Mouse (Mus musculus): ENCODE results near the gene Ahnak2. TPM values are rescaled to one million over a fixed set of nuclear protein-coding genes. Genes with fewer than 3 reads are reported as not detected.

The Ahnak2 gene
- polyA plus RNA-seq, 1 experiment from 2014 or later, result 1.2 TPM

DNA sequence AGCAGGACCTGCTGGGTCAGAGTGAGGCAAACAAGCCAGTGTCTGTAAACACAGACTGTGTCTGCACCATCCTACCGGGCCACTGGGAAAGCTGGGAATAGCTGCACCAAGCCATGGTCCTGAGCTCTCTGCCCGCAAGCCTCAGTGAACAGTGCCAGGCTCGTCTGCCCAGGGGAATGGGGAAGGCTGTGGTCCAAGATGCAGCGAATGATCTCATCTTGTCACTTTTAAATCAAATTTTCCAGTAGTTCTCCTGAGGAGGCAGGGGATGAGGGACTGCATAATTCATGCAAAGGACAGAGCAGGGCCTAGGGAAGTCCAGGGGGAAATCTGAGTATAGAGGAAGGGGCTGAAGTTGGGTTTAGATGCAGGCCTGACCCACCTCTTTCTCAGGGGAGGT lies 5.3 kb upstream of the Ahnak2 start:
- WGBS, result 79% methylated on average over 4 of the region's 4 CpGs
- no peak overlapping the region for H3K4me2 ChIP-seq
- peaks cover 53% of the 10 kb centered on the region for H3K4me1 ChIP-seq
- H3K9me3 ChIP-seq, result no peaks in the 10 kb centered on the region
- no peak overlapping the region for H3K9ac ChIP-seq
- ATAC-seq (ENCODE audit: extremely low read depth, insufficient number of reproducible peaks, low FRiP score, low TSS enrichment), result no peak
- no peak overlapping the region for H3K4me3 ChIP-seq
- H3K27ac ChIP-seq (replicated peaks), result no peak overlapping the region
- H3K27me3 ChIP-seq (replicated peaks), result peaks cover 51% of the 10 kb centered on the region
- H3K36me3 ChIP-seq, result 0 out of 2 replicates have a peak, but pooled peaks cover 1% of the 10 kb centered on the region

DNA sequence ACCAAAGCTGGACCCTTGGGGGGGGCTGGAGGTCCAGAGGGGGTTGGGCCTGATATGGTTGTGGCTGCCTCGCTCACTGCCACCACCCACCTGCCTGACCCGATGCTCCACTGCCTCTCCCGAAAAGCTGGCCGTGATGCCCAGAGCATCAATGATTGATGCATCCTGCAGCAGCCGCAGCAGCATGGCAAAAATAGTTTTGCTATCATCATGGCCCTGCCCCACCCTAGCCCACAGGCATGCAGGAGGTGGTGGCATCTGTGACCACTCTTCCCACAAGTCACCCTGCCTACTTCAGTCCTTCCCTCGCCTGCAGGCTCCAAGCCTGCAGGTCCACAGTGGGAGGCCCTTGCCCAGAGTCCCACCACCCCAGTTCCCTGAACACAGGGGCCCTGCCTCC lies 3.6 kb upstream of the Ahnak2 start:
- no peak overlapping the region for H3K9ac ChIP-seq
- H3K4me3 ChIP-seq, result no peak overlapping the region
- no peaks in the 10 kb centered on the region for H3K9me3 ChIP-seq
- H3K4me1 ChIP-seq, result peaks cover 48% of the 10 kb centered on the region
- peaks cover 67% of the 10 kb centered on the region for H3K27me3 ChIP-seq (replicated peaks)
- H3K36me3 ChIP-seq, result no peaks in the 10 kb centered on the region
- H3K4me2 ChIP-seq, result no peak overlapping the region
- H3K27ac ChIP-seq (replicated peaks), result no peak overlapping the region
- no peak for ATAC-seq (ENCODE audit: extremely low read depth, insufficient number of reproducible peaks, low FRiP score, low TSS enrichment)
- WGBS, result 48% methylated on average over 6 of the region's 6 CpGs

DNA sequence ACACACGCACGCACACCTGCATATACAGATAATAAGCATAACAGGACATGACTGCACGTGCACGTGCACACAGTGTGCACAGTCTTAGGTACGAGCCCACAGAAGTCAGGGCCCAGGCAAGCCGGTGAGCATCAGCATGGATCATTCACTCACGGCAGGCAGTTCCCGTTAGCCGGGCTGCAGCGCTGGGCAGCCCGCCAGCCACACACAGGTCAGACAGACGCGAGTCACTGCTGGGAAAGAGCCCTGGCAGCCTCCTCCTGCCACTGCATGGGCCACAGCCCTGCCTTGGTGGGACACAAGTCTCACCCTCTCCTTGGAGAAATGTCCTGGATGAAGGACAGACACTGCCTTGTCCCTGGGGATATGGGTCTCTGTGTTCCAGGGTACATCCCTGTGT lies 1.6 kb upstream of the Ahnak2 start:
- H3K9ac ChIP-seq, result peak overlapping the region; percentile 38; the same call in 1 of the 2 replicates
- 35% methylated on average over 13 of the region's 13 CpGs for WGBS
- no peak for ATAC-seq (ENCODE audit: extremely low read depth, insufficient number of reproducible peaks, low FRiP score, low TSS enrichment)
- H3K4me2 ChIP-seq, result no peak overlapping the region
- H3K27me3 ChIP-seq (replicated peaks), result peaks cover 71% of the 10 kb centered on the region
- H3K36me3 ChIP-seq, result no peaks in the 10 kb centered on the region
- H3K9me3 ChIP-seq, result no peaks in the 10 kb centered on the region
- peaks cover 34% of the 10 kb centered on the region for H3K4me1 ChIP-seq
- H3K4me3 ChIP-seq, result no peak overlapping the region
- H3K27ac ChIP-seq (replicated peaks), result no peak overlapping the region

DNA sequence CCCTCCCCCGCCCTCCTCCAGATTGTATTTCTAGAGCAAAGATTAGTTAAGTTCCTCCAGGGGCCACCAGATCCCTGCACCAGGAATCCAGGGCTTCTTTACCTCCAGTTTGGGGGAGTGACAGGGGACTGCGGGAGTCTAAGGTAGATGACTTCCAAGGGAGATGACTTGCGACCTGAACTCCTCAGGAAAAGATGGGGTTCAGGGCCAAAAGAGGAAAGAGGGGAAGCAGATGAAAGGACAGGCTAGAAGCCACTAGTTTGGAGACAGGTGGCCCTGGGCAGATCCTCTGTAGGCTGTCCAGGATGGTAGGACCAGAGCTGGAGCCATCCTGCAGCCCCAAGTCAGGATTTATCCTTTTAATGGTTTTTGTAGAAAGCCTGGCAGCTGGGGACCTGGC lies 460 bp upstream of the Ahnak2 start:
- no peaks in the 10 kb centered on the region for H3K36me3 ChIP-seq
- 12% methylated on average over 3 of the region's 3 CpGs for WGBS
- H3K9ac ChIP-seq, result no peak overlapping the region
- peaks cover 34% of the 10 kb centered on the region for H3K4me1 ChIP-seq
- H3K27ac ChIP-seq (replicated peaks), result no peak overlapping the region
- no peak overlapping the region; the same call in 1 of the 2 replicates for H3K4me3 ChIP-seq
- no peak for ATAC-seq (ENCODE audit: extremely low read depth, insufficient number of reproducible peaks, low FRiP score, low TSS enrichment)
- H3K27me3 ChIP-seq (replicated peaks), result peaks cover 74% of the 10 kb centered on the region
- H3K4me2 ChIP-seq, result peak overlapping the region; percentile 100
- H3K9me3 ChIP-seq, result no peaks in the 10 kb centered on the region

DNA sequence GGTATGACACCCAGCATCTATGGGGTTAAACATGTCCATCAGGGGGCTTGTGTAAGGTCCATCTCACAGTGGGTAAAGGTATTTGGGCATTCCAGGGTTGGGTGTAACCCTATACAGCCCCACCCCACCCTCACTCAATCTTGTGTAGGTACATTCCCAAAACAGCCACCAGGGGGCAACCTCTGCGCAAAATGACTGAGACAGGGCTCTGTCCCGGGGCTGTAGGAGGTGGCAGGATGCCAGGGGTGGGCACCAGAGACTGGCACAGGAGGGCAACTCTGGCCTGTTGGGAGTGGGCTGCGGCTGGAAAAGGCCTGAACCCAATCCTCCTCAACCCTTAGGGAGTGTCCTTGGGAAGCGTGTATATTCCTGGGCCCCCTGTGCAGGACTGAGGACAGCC lies 2.0 kb downstream of the Ahnak2 start:
- H3K4me1 ChIP-seq, result peaks cover 58% of the 10 kb centered on the region

DNA sequence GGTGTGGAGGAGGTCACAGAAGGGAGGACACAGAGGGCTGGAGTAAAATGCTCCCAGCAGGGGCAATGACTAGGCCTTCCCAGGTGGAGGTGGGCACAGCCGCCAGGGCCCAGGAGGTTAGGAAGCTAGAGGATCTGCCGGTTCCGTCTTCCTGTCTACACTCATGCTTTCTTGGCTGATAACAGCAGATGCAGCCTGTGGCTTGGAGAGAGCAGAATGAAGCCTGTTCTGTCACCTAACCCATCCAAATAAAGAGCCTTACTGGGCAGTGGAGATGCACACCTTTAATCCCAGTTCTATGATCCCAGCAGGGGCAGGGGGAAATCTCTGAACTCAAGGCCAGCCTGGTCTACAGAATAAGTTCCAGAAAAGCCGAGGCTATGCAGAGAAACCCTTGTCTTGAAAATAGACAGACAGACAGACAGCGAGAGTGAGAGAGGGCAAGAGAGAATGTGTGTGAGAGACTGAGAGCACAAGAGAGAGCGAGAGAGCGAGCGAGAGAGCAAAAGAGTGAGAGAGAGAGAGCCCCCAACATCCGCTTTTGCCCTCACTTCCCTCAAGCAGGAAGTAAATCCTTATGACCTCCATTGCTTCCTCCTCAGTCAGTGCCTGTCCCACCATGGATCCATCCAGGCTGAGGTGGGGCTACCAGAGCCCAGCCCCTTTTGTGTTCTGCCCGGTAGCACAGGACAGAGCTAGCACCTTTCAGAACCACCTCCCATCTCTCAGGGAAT lies 3.1 kb downstream of the Ahnak2 start:
- Histone ChIP-seq H3K4me2 (no peak overlapping the region), H3K9ac (no peak overlapping the region), H3K36me3 (no peaks in the 10 kb centered on the region), H3K27me3 (replicated peaks) (peaks cover 61% of the 10 kb centered on the region), H3K4me3 (no peak overlapping the region), H3K27ac (replicated peaks) (no peak overlapping the region), H3K4me1 (peaks cover 69% of the 10 kb centered on the region), H3K9me3 (no peaks in the 10 kb centered on the region)
- WGBS, result 72% methylated on average over 10 of the region's 10 CpGs
- no peak for ATAC-seq (ENCODE audit: extremely low read depth, insufficient number of reproducible peaks, low FRiP score, low TSS enrichment)

More for the DNA sequence above, 2.0 kb downstream of the Ahnak2 start:
- Histone ChIP-seq H3K4me3 (no peak overlapping the region), H3K27ac (replicated peaks) (no peak overlapping the region), H3K36me3 (no peaks in the 10 kb centered on the region), H3K4me2 (no peak overlapping the region), H3K9me3 (no peaks in the 10 kb centered on the region), H3K9ac (no peak overlapping the region), H3K27me3 (replicated peaks) (peaks cover 68% of the 10 kb centered on the region)
- WGBS, result 10% methylated on average over 4 of the region's 4 CpGs
- ATAC-seq (ENCODE audit: extremely low read depth, insufficient number of reproducible peaks, low FRiP score, low TSS enrichment), result no peak

DNA sequence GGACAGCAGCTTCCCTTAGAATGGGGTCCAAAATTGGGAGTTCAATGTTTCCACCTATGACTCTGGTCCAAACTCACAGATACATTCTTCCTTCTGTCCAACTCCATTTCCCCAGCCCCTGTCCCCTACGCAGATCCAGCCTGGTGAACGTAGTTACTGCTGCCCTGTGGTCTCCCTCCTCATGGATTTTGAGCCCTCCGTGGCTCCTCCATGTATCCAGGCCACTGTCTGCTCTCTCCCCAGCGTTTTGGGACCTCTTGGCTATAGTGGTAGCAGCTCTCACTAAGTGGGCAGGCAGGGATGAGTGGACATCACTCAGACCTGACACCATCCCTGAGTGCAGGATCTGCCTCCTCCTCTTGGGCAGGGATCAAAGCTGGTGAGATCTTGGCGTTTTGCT lies 3.7 kb downstream of the Ahnak2 start:
- H3K9me3 ChIP-seq, result no peaks in the 10 kb centered on the region
- H3K4me3 ChIP-seq, result no peak overlapping the region
- WGBS, result 66% methylated on average over 5 of the region's 5 CpGs
- no peak for ATAC-seq (ENCODE audit: extremely low read depth, insufficient number of reproducible peaks, low FRiP score, low TSS enrichment)
- H3K4me1 ChIP-seq, result peaks cover 69% of the 10 kb centered on the region
- H3K36me3 ChIP-seq, result no peaks in the 10 kb centered on the region
- no peak overlapping the region for H3K27ac ChIP-seq (replicated peaks)
- no peak overlapping the region for H3K4me2 ChIP-seq
- peaks cover 54% of the 10 kb centered on the region for H3K27me3 ChIP-seq (replicated peaks)
- no peak overlapping the region for H3K9ac ChIP-seq

DNA sequence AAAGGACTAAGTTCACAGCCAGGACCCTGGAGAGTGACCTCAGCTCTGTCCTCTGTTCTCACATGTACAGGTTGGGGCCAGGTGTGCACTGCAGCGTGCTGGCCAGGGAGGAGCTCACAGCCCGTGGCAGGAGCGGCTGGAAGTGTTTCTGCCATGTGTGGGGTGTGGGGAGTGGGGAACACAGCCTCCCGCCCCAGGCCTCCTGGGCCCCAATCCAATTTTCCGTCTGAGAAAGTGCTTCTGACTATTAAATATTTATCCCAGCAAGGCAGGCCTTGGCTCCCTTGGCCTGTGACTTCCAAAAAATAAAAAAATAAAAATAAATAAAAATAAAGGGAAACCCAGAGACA lies 4.2 kb downstream of the Ahnak2 start:
- Histone ChIP-seq H3K27me3 (replicated peaks) (peaks cover 50% of the 10 kb centered on the region), H3K9me3 (no peaks in the 10 kb centered on the region), H3K36me3 (no peaks in the 10 kb centered on the region), H3K4me2 (no peak overlapping the region), H3K4me1 (peaks cover 69% of the 10 kb centered on the region), H3K9ac (no peak overlapping the region), H3K27ac (replicated peaks) (no peak overlapping the region), H3K4me3 (no peak overlapping the region)
- no peak for ATAC-seq (ENCODE audit: extremely low read depth, insufficient number of reproducible peaks, low FRiP score, low TSS enrichment)
- 28% methylated on average over 5 of the region's 5 CpGs for WGBS

DNA sequence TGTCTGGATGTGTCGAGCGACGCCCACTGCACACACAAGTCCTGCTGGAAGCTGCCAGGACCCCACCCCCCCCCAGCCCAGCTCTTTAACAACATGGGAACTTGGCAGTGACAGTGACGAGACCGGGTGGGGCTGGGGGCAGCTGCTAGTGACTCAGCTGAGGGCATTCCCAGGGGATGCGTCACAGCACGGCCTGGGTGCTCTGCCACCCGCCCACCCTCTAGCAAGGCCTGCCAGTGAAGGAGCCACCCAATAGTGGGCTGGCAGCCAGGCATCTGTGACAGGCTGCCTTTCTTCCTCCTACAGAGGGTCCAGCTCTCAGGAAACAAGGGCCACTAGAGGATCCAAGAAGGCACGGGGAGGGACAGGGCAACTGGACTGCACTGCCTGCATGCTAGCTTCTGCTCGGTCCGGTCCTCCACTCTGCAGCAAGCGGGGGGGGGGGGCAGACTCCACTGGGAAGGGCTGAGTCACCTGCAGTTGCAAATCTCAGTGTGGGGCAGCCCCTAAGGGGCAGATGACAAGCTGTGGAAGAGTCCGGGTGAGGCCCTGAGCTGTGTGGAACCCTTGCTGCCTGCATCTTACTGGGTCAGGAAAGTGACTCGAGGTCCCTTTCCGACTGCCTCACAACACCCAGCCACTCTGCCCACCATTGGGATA lies 4.7 kb downstream of the Ahnak2 start:
- H3K4me2 ChIP-seq, result no peak overlapping the region
- H3K36me3 ChIP-seq, result no peaks in the 10 kb centered on the region
- no peak for ATAC-seq (ENCODE audit: extremely low read depth, insufficient number of reproducible peaks, low FRiP score, low TSS enrichment)
- no peak overlapping the region; the same call in 1 of the 2 replicates for H3K9ac ChIP-seq
- H3K4me3 ChIP-seq, result no peak overlapping the region
- 46% methylated on average over 15 of the region's 15 CpGs for whole genome bisulfite sequencing
- H3K9me3 ChIP-seq, result no peaks in the 10 kb centered on the region
- H3K4me1 ChIP-seq, result peaks cover 74% of the 10 kb centered on the region
- no peak overlapping the region for H3K27ac ChIP-seq (replicated peaks)
- peaks cover 45% of the 10 kb centered on the region for H3K27me3 ChIP-seq (replicated peaks)

DNA sequence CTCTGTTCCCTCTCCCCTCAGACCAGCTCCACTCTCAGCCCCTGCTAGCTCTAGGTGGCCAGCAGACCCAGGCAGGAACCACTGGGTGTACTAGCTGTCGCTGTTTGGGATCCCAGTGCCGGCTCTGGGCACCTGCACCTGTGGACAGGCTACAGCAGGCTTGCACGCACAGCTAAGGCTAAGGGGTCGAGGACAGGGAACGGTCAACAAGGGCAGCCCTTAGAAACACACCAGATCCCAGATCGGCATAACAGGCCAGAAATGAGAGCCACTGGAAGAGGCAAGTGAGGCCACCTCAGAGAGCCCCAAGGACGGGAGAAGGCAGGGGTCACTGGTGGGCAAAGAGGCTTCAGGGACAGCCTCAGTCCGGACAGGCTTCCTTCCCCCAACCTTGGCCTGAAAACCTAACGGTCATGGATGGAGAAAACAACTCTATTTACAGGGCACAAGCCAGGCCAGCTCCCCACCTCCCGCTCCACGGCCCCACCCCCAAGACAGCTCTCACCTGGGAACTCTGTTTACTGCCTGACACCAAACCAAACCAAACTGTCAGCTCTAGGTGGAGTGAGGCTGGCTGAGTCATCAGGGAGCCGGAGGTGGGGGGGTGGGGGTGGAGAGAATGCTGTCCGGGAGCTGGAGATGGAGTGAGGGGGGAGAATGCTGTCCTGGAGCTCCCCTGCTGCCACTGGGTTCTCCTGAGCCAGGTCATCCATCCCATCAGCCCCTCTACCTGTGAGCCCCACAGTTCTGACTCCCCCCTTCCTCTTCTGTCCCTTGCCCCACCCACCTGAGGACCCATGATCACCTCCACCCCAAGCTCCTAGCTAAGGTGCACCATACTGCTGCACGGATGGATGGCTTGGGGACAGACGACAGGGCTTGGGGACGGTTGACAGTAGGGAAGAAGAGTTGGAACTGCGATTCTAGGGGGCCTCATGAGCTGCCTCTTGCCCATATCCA lies 5.6 kb downstream of the Ahnak2 start:
- Histone ChIP-seq H3K4me1 (peaks cover 69% of the 10 kb centered on the region), H3K9ac (0 out of 2 replicates have a peak overlapping the region, but pooled peaks have one; percentile 33)
- ATAC-seq (ENCODE audit: extremely low read depth, insufficient number of reproducible peaks, low FRiP score, low TSS enrichment), result no peak

More for the DNA sequence above, 5.6 kb downstream of the Ahnak2 start:
- no peak overlapping the region for H3K4me2 ChIP-seq
- no peak overlapping the region for H3K4me3 ChIP-seq
- WGBS, result 42% methylated on average over 17 of the region's 17 CpGs
- peaks cover 43% of the 10 kb centered on the region for H3K27me3 ChIP-seq (replicated peaks)
- H3K36me3 ChIP-seq, result no peaks in the 10 kb centered on the region
- no peak overlapping the region for H3K27ac ChIP-seq (replicated peaks)
- no peaks in the 10 kb centered on the region for H3K9me3 ChIP-seq

Data from heart, embryonic 13.5 days (tissue).